Mouse (Mus musculus): Measurements from ENCODE around the gene Gm47791.

The Gm47791 gene

GRCm38 (mm10) chr1:82779388-82779966 lies 8.4 kb upstream of the Gm47791 start:
- TF ChIP-seq CTCF (conservative IDR thresholded peaks at IDR 0.05; ENCODE audit: low read length) (no peak), NANOG (IDR thresholded peaks at IDR 0.05; ENCODE audit: borderline replicate concordance, low read length) (no peak), POU5F1 (IDR thresholded peaks at IDR 0.05; ENCODE audit: borderline replicate concordance, low read length) (no peak)
- no peaks in the 10 kb centered on the region for H3K36me3 ChIP-seq (ENCODE audit: insufficient read depth, low read length)

GRCm38 (mm10) chr1:82775293-82775692 lies 4.2 kb upstream of the Gm47791 start:
- peaks cover 12% of the 10 kb centered on the region for H3K9me3 ChIP-seq (ENCODE audit: low read length)
- TF ChIP-seq NANOG (IDR thresholded peaks at IDR 0.05; ENCODE audit: borderline replicate concordance, low read length) = no peak
- no peak for TF ChIP-seq CTCF (conservative IDR thresholded peaks at IDR 0.05; ENCODE audit: low read length)
- no peak for TF ChIP-seq POU5F1 (IDR thresholded peaks at IDR 0.05; ENCODE audit: borderline replicate concordance, low read length)
- no peak overlapping the region for H3K4me3 ChIP-seq (replicated peaks; ENCODE audit: low read length)
- H3K36me3 ChIP-seq (ENCODE audit: insufficient read depth, low read length) = no peaks in the 10 kb centered on the region
- no peaks in the 10 kb centered on the region for H3K27me3 ChIP-seq (ENCODE audit: insufficient read depth, low read length)
- H3K4me1 ChIP-seq (replicated peaks; ENCODE audit: low read depth, low read length) = 0 out of 2 replicates have a peak, but pooled peaks cover 3% of the 10 kb centered on the region

More at GRCm38 (mm10) chr1:82779388-82779966, 8.4 kb upstream of the Gm47791 start:
- Histone ChIP-seq H3K4me3 (replicated peaks; ENCODE audit: low read length) (no peak overlapping the region), H3K27me3 (ENCODE audit: insufficient read depth, low read length) (no peaks in the 10 kb centered on the region), H3K4me1 (replicated peaks; ENCODE audit: low read depth, low read length) (no peaks in the 10 kb centered on the region), H3K9me3 (ENCODE audit: low read length) (no peaks in the 10 kb centered on the region)

GRCm38 (mm10) chr1:82773208-82773607 lies 2.2 kb upstream of the Gm47791 start:
- no peaks in the 10 kb centered on the region for H3K27me3 ChIP-seq (ENCODE audit: insufficient read depth, low read length)
- 0 out of 2 replicates have a peak, but pooled peaks cover 3% of the 10 kb centered on the region for H3K4me1 ChIP-seq (replicated peaks; ENCODE audit: low read depth, low read length)
- no peaks in the 10 kb centered on the region for H3K36me3 ChIP-seq (ENCODE audit: insufficient read depth, low read length)
- no peak overlapping the region for H3K4me3 ChIP-seq (replicated peaks; ENCODE audit: low read length)
- no peak for TF ChIP-seq NANOG (IDR thresholded peaks at IDR 0.05; ENCODE audit: borderline replicate concordance, low read length)
- no peak for TF ChIP-seq CTCF (conservative IDR thresholded peaks at IDR 0.05; ENCODE audit: low read length)
- H3K9me3 ChIP-seq (ENCODE audit: low read length) = peaks cover 12% of the 10 kb centered on the region

- TF ChIP-seq POU5F1 (IDR thresholded peaks at IDR 0.05; ENCODE audit: borderline replicate concordance, low read length) (no peak), NANOG (IDR thresholded peaks at IDR 0.05; ENCODE audit: borderline replicate concordance, low read length) (no peak), CTCF (conservative IDR thresholded peaks at IDR 0.05; ENCODE audit: low read length) (no peak)
- no peaks in the 10 kb centered on the region for H3K36me3 ChIP-seq (ENCODE audit: insufficient read depth, low read length)
- no peak overlapping the region for H3K4me3 ChIP-seq (replicated peaks; ENCODE audit: low read length)
- H3K4me1 ChIP-seq (replicated peaks; ENCODE audit: low read depth, low read length) = 0 out of 2 replicates have a peak, but pooled peaks cover 3% of the 10 kb centered on the region
- peaks cover 12% of the 10 kb centered on the region for H3K9me3 ChIP-seq (ENCODE audit: low read length)
- H3K27me3 ChIP-seq (ENCODE audit: insufficient read depth, low read length) = no peaks in the 10 kb centered on the region
Observed at GRCm38 (mm10) chr1:82772428-82772827, 1.4 kb upstream of the Gm47791 start.

- Histone ChIP-seq H3K4me3 (replicated peaks; ENCODE audit: low read length) (no peak within 1 kb of the TSS), H3K9me3 (ENCODE audit: low read length) (peaks cover 12% of the 10 kb centered on the region), H3K27me3 (ENCODE audit: insufficient read depth, low read length) (no peaks in the 10 kb centered on the region), H3K4me1 (replicated peaks; ENCODE audit: low read depth, low read length) (0 out of 2 replicates have a peak, but pooled peaks cover 3% of the 10 kb centered on the region), H3K36me3 (ENCODE audit: insufficient read depth, low read length) (no peaks in the 10 kb centered on the region)
- TF ChIP-seq NANOG (IDR thresholded peaks at IDR 0.05; ENCODE audit: borderline replicate concordance, low read length) (no peak), CTCF (conservative IDR thresholded peaks at IDR 0.05; ENCODE audit: low read length) (no peak), POU5F1 (IDR thresholded peaks at IDR 0.05; ENCODE audit: borderline replicate concordance, low read length) (no peak)
Observed at GRCm38 (mm10) chr1:82768269-82768668, 2.8 kb downstream of the Gm47791 start, which contains the start of gene Tm4sf20. Tm4sf20 (minus strand) TSS chr1:82768461.

- no peaks in the 10 kb centered on the region for H3K36me3 ChIP-seq (ENCODE audit: insufficient read depth, low read length)
- H3K9me3 ChIP-seq (ENCODE audit: low read length) = peaks cover 4% of the 10 kb centered on the region; the same call in 1 of the 2 replicates
- no peak for TF ChIP-seq CTCF (conservative IDR thresholded peaks at IDR 0.05; ENCODE audit: low read length)
- no peak for TF ChIP-seq POU5F1 (IDR thresholded peaks at IDR 0.05; ENCODE audit: borderline replicate concordance, low read length)
- no peak for TF ChIP-seq NANOG (IDR thresholded peaks at IDR 0.05; ENCODE audit: borderline replicate concordance, low read length)
- H3K4me1 ChIP-seq (replicated peaks; ENCODE audit: low read depth, low read length) = 0 out of 2 replicates have a peak, but pooled peaks cover 3% of the 10 kb centered on the region
- no peaks in the 10 kb centered on the region for H3K27me3 ChIP-seq (ENCODE audit: insufficient read depth, low read length)
- H3K4me3 ChIP-seq (replicated peaks; ENCODE audit: low read length) = no peak overlapping the region
Observed at GRCm38 (mm10) chr1:82766641-82767040, 4.4 kb downstream of the Gm47791 start.

- Histone ChIP-seq H3K27me3 (ENCODE audit: insufficient read depth, low read length) (no peaks in the 10 kb centered on the region), H3K9me3 (ENCODE audit: low read length) (no peaks in the 10 kb centered on the region), H3K36me3 (ENCODE audit: insufficient read depth, low read length) (no peaks in the 10 kb centered on the region), H3K4me3 (replicated peaks; ENCODE audit: low read length) (no peak overlapping the region), H3K4me1 (replicated peaks; ENCODE audit: low read depth, low read length) (0 out of 2 replicates have a peak, but pooled peaks cover 1% of the 10 kb centered on the region)
- TF ChIP-seq CTCF (conservative IDR thresholded peaks at IDR 0.05; ENCODE audit: low read length) (no peak), POU5F1 (IDR thresholded peaks at IDR 0.05; ENCODE audit: borderline replicate concordance, low read length) (no peak), NANOG (IDR thresholded peaks at IDR 0.05; ENCODE audit: borderline replicate concordance, low read length) (no peak)
Observed at GRCm38 (mm10) chr1:82766227-82766626, 4.8 kb downstream of the Gm47791 start.

- no peaks in the 10 kb centered on the region for H3K9me3 ChIP-seq (ENCODE audit: low read length)
- no peak for TF ChIP-seq NANOG (IDR thresholded peaks at IDR 0.05; ENCODE audit: borderline replicate concordance, low read length)
- peak; percentile 74 for TF ChIP-seq CTCF (conservative IDR thresholded peaks at IDR 0.05; ENCODE audit: low read length)
- H3K4me3 ChIP-seq (replicated peaks; ENCODE audit: low read length) = no peak overlapping the region
- H3K36me3 ChIP-seq (ENCODE audit: insufficient read depth, low read length) = no peaks in the 10 kb centered on the region
- H3K27me3 ChIP-seq (ENCODE audit: insufficient read depth, low read length) = no peaks in the 10 kb centered on the region
- H3K4me1 ChIP-seq (replicated peaks; ENCODE audit: low read depth, low read length) = no peaks in the 10 kb centered on the region
Observed at GRCm38 (mm10) chr1:82762274-82762673, 8.8 kb downstream of the Gm47791 start.
